Mouse (Mus musculus): ENCODE measurements around the gene Zfp78.
"Not testable (repeated sequence)": the region's sequence is repeated elsewhere in the genome, so short reads cannot be mapped to it uniquely, and the experiment has no call there.

The Zfp78 gene

GRCm38 (mm10) chr7:6363047-6363488, at the start of gene Zfp78:
Zfp78 (plus strand) TSS chr7:6363280.
- peak; percentile 84 for DNase-seq (ENCODE audit: low spot score)

- DNase-seq (ENCODE audit: low spot score) = no peak
These were observed 32.4 kb upstream of the Zfp78 start for GRCm38 (mm10) chr7:6330458-6331232.

GRCm38 (mm10) chr7:6331233-6331956, 31.7 kb upstream of the Zfp78 start, which contains the start of gene Zfp583:
Zfp583 (minus strand) TSS chr7:6331285.
- DNase-seq (ENCODE audit: low spot score) = peak; percentile 72

GRCm38 (mm10) chr7:6339865-6340264, 23.2 kb upstream of the Zfp78 start:
- DNase-seq (ENCODE audit: low spot score) = no peak

GRCm38 (mm10) chr7:6343501-6344071, 19.5 kb upstream of the Zfp78 start, which contains the start of gene Gm3854:
Gm3854 (plus strand) TSS chr7:6343759.
- DNase-seq (ENCODE audit: low spot score) = peak; percentile 28

- no peak for DNase-seq (ENCODE audit: low spot score)
These were observed 19.0 kb upstream of the Zfp78 start for GRCm38 (mm10) chr7:6344124-6344523.

GRCm38 (mm10) chr7:6358121-6358520, 5.0 kb upstream of the Zfp78 start:
- no peak for DNase-seq (ENCODE audit: low spot score)

- peak; percentile 24 for DNase-seq (ENCODE audit: low spot score)
These were observed 4.0 kb upstream of the Zfp78 start for GRCm38 (mm10) chr7:6358937-6359590.

GRCm38 (mm10) chr7:6360477-6361060, 2.5 kb upstream of the Zfp78 start:
- DNase-seq (ENCODE audit: low spot score) = no peak

GRCm38 (mm10) chr7:6361756-6362155, 1.3 kb upstream of the Zfp78 start:
- no peak for DNase-seq (ENCODE audit: low spot score)

GRCm38 (mm10) chr7:6362268-6363046, 623 bp upstream of the Zfp78 start:
- DNase-seq (ENCODE audit: low spot score) = peak; percentile 98

GRCm38 (mm10) chr7:6364761-6365160, 1.7 kb downstream of the Zfp78 start:
- no peak for DNase-seq (ENCODE audit: low spot score)

- no peak for DNase-seq (ENCODE audit: low spot score)
These were observed 4.1 kb downstream of the Zfp78 start for GRCm38 (mm10) chr7:6367185-6367584.

- not testable (repeated sequence) for DNase-seq (ENCODE audit: low spot score)
These were observed 5.1 kb downstream of the Zfp78 start for GRCm38 (mm10) chr7:6368146-6368545.

GRCm38 (mm10) chr7:6369460-6369859, 6.4 kb downstream of the Zfp78 start:
- DNase-seq (ENCODE audit: low spot score) = no peak

- DNase-seq (ENCODE audit: low spot score) = no peak
These were observed 9.9 kb downstream of the Zfp78 start for GRCm38 (mm10) chr7:6372993-6373392.

GRCm38 (mm10) chr7:6378441-6378840, 15.4 kb downstream of the Zfp78 start:
- no peak for DNase-seq (ENCODE audit: low spot score)

GRCm38 (mm10) chr7:6381431-6381830, 18.4 kb downstream of the Zfp78 start:
- no peak for DNase-seq (ENCODE audit: low spot score)

- DNase-seq (ENCODE audit: low spot score) = peak; percentile 85
These were observed 20.0 kb downstream of the Zfp78 start, which contains the start of gene Zfp28 for GRCm38 (mm10) chr7:6383044-6383455. Zfp28 (plus strand) TSS chr7:6383295.

- DNase-seq (ENCODE audit: low spot score) = no peak
These were observed 20.9 kb downstream of the Zfp78 start for GRCm38 (mm10) chr7:6384011-6384410.

GRCm38 (mm10) chr7:6386995-6387394, 23.9 kb downstream of the Zfp78 start:
- no peak for DNase-seq (ENCODE audit: low spot score)
